Mouse (Mus musculus) CH12.LX (cell line): ENCODE measurements at regions not wholly inside any gene's neighbourhood (a gene's known extent, or its start where the extent isn't known, plus 50 kb on each side); places are given as distances from the start of the nearest gene placed in this dataset.

Experiments used
- DNase-seq: peaks from one replicate; pipeline ENCODE4 v3.0.0-alpha.2; 2013; ENCODE audit errors: extremely low read depth
- H3K27ac ChIP-seq: 2 replicates; pipeline ENCODE4 v1.5.1; 2012; ENCODE audit warnings: low read depth, mild to moderate bottlenecking, control low read depth, moderate library complexity; ENCODE audit not compliant: insufficient read depth
- H3K27me3 ChIP-seq: replicated peaks from 2 replicates; pipeline ENCODE3; 2012; ENCODE audit warnings: inconsistent platforms
- H3K36me3 ChIP-seq, 2 experiments: replicated peaks in 1 of 2; 2 replicates each; pipeline versions ENCODE3 to v1.6.1; 2012; ENCODE audit warnings: inconsistent platforms in 1 of 2, low read length in 1 of 2, mild to moderate bottlenecking in 1 of 2, mixed read lengths in 1 of 2, moderate library complexity in 1 of 2; ENCODE audit not compliant: control insufficient read depth in 1 of 2, insufficient read depth in 1 of 2
- H3K4me1 ChIP-seq, 2 experiments: 2 replicates each; pipeline ENCODE4 v1.6.1; 2012; ENCODE audit warnings: inconsistent platforms in 1 of 2, moderate library complexity in 1 of 2; ENCODE audit not compliant: insufficient read depth in 2 of 2, control insufficient read depth in 1 of 2
- H3K4me2 ChIP-seq: 2 replicates; pipeline ENCODE4 v1.6.1; 2012; ENCODE audit warnings: low read depth, mild to moderate bottlenecking, control low read depth; ENCODE audit not compliant: poor library complexity, insufficient read depth, severe bottlenecking
- H3K4me3 ChIP-seq, 3 experiments: fragments of 150-350 bp in 1 of 3; sonication (generic) in 1 of 3; replicated peaks in 1 of 3; 2 replicates each; pipeline versions ENCODE3 to v1.5.1; 2011 to 2012; ENCODE audit warnings: low read depth in 2 of 3, low read length in 2 of 3, mild to moderate bottlenecking in 2 of 3, moderate library complexity in 2 of 3, control low read depth in 1 of 3, improper control_type of control experiment in 1 of 3, inconsistent platforms in 1 of 3, mixed read lengths in 1 of 3; ENCODE audit not compliant: poor library complexity in 1 of 3
- H3K79me2 ChIP-seq: replicated peaks from 2 replicates; pipeline ENCODE4 v1.6.1; 2012; ENCODE audit warnings: mild to moderate bottlenecking, moderate library complexity; ENCODE audit not compliant: control insufficient read depth, poor library complexity, insufficient read depth, severe bottlenecking; ENCODE audit errors: extremely low read depth
- H3K9ac ChIP-seq: 2 replicates; pipeline ENCODE4 v1.6.1; 2012; ENCODE audit warnings: low read depth, mild to moderate bottlenecking, control low read depth, moderate library complexity; ENCODE audit not compliant: insufficient read depth
- H3K9me3 ChIP-seq: replicated peaks from 2 replicates; pipeline ENCODE3; 2012; ENCODE audit warnings: low read length, inconsistent platforms, mixed read lengths
- CHD1 ChIP-seq: IDR thresholded peaks from 2 replicates; pipeline ENCODE4 v1.6.1; 2012; ENCODE audit warnings: low read depth, low read length, improper control_type of control experiment, inconsistent platforms
- CHD2 ChIP-seq: IDR thresholded peaks from 2 replicates; pipeline ENCODE4 v1.6.1; 2011; ENCODE audit warnings: low read length, improper control_type of control experiment
- CTCF ChIP-seq, 2 experiments: IDR thresholded peaks in 1 of 2; conservative IDR thresholded peaks in 1 of 2; 2 replicates each; pipeline ENCODE4 v1.5.1; 2011 to 2012; ENCODE audit warnings: low read depth in 2 of 2, low read length in 2 of 2, improper control_type of control experiment in 1 of 2, inconsistent platforms in 1 of 2, mild to moderate bottlenecking in 1 of 2, moderate library complexity in 1 of 2
- E2F4 ChIP-seq: IDR thresholded peaks from 2 replicates; pipeline ENCODE4 v1.6.1; 2011; ENCODE audit warnings: low read depth, low read length, improper control_type of control experiment; ENCODE audit not compliant: insufficient replicate concordance
- ELF1 ChIP-seq: IDR thresholded peaks from 2 replicates; pipeline ENCODE4 v1.6.1; 2014; ENCODE audit warnings: low read depth, mild to moderate bottlenecking, inconsistent platforms, low read length, improper control_type of control experiment
- ETS1 ChIP-seq: conservative IDR thresholded peaks from 2 replicates; pipeline ENCODE4 v1.6.1; 2012; ENCODE audit warnings: low read depth, mild to moderate bottlenecking, inconsistent platforms, low read length, improper control_type of control experiment, moderate library complexity
- GABPA ChIP-seq: IDR thresholded peaks from 2 replicates; pipeline ENCODE4 v1.6.1; 2012; ENCODE audit warnings: low read depth, low read length, improper control_type of control experiment, inconsistent platforms; ENCODE audit not compliant: insufficient replicate concordance
- HCFC1 ChIP-seq: IDR thresholded peaks from 2 replicates; pipeline ENCODE4 v1.6.1; 2012; ENCODE audit warnings: low read depth, mild to moderate bottlenecking, inconsistent platforms, low read length, improper control_type of control experiment
- KAT2A ChIP-seq: IDR thresholded peaks from 2 replicates; pipeline ENCODE4 v1.6.1; 2012; ENCODE audit warnings: low read length, improper control_type of control experiment, inconsistent platforms; ENCODE audit not compliant: insufficient replicate concordance
- MAFK ChIP-seq: IDR thresholded peaks from 2 replicates; pipeline ENCODE4 v1.6.1; 2011; ENCODE audit warnings: low read length, improper control_type of control experiment; ENCODE audit not compliant: insufficient replicate concordance
- MAX ChIP-seq: IDR thresholded peaks from 2 replicates; pipeline ENCODE4 v1.6.1; 2011; ENCODE audit warnings: low read length, improper control_type of control experiment
- MEF2A ChIP-seq: IDR thresholded peaks from 2 replicates; pipeline ENCODE4 v1.6.1; 2014; ENCODE audit warnings: low read depth, mild to moderate bottlenecking, inconsistent platforms, low read length, improper control_type of control experiment, borderline replicate concordance
- MXI1 ChIP-seq: IDR thresholded peaks from 2 replicates; pipeline ENCODE4 v1.6.1; 2011; ENCODE audit warnings: mild to moderate bottlenecking, low read depth, low read length, improper control_type of control experiment
- MYC ChIP-seq: IDR thresholded peaks from 2 replicates; pipeline ENCODE4 v1.6.1; 2011; ENCODE audit warnings: low read depth, mild to moderate bottlenecking, improper control_type of control experiment, low read length
- NELFE ChIP-seq: IDR thresholded peaks from 2 replicates; pipeline ENCODE4 v1.6.1; 2011; ENCODE audit warnings: low read depth, low read length, improper control_type of control experiment
- NRF1 ChIP-seq: IDR thresholded peaks from 2 replicates; pipeline ENCODE4 v1.6.1; 2014; ENCODE audit warnings: low read depth, mild to moderate bottlenecking, inconsistent platforms, low read length, improper control_type of control experiment, moderate library complexity
- PAX5 ChIP-seq: IDR thresholded peaks from 2 replicates; pipeline ENCODE4 v1.6.1; 2012; ENCODE audit warnings: low read length, inconsistent platforms, mixed read lengths
- POLR2AphosphoS2 ChIP-seq: IDR thresholded peaks from 2 replicates; pipeline ENCODE4 v1.6.1; 2011; ENCODE audit warnings: low read depth, low read length, improper control_type of control experiment
- RAD21 ChIP-seq: IDR thresholded peaks from 2 replicates; pipeline ENCODE4 v1.6.1; 2011; ENCODE audit warnings: low read depth, mild to moderate bottlenecking, low read length, improper control_type of control experiment, moderate library complexity
- RCOR1 ChIP-seq: conservative IDR thresholded peaks from 2 replicates; pipeline ENCODE4 v1.6.1; 2012; ENCODE audit warnings: low read depth, mild to moderate bottlenecking, inconsistent platforms, low read length, improper control_type of control experiment
- SMC3 ChIP-seq: IDR thresholded peaks from 2 replicates; pipeline ENCODE4 v1.6.1; 2011; ENCODE audit warnings: low read depth, low read length, improper control_type of control experiment
- TCF12 ChIP-seq: IDR thresholded peaks from 2 replicates; pipeline ENCODE4 v1.6.1; 2014; ENCODE audit warnings: low read depth, mild to moderate bottlenecking, inconsistent platforms, low read length, improper control_type of control experiment
- ZC3H11A ChIP-seq: IDR thresholded peaks from 2 replicates; pipeline ENCODE4 v1.6.1; 2012; ENCODE audit warnings: low read depth, mild to moderate bottlenecking, inconsistent platforms, low read length, improper control_type of control experiment
- ZKSCAN1 ChIP-seq: IDR thresholded peaks from 2 replicates; pipeline ENCODE4 v1.6.1; 2012; ENCODE audit warnings: low read depth, inconsistent platforms, low read length, improper control_type of control experiment, borderline replicate concordance
- ZMIZ1 ChIP-seq: IDR thresholded peaks from 2 replicates; pipeline ENCODE4 v1.6.1; 2012; ENCODE audit warnings: low read depth, mild to moderate bottlenecking, inconsistent platforms, low read length, improper control_type of control experiment
- dilution Hi-C: fragments of 300-500 bp; cut with MboI; formaldehyde crosslinking; loops from 2 replicates; pipeline ENCODE4 v1.14.3; 2020; ENCODE audit warnings: low sequenced_read_pairs; ENCODE audit not compliant: extremely low pct_unique_long_range_greater_than_20kb, extremely low pct_ligation_motif_present
- in situ Hi-C: fragments of 300-500 bp; cut with MboI; formaldehyde crosslinking; loops from 3 replicates; pipeline ENCODE4 v1.14.3; 2019; ENCODE audit warnings: low sequenced_read_pairs, low pct_ligation_motif_present, low pct_unique_long_range_greater_than_20kb, mixed read lengths

- Histone ChIP-seq H3K27ac (no peak overlapping the region), H3K36me3 (no peaks in the 10 kb centered on the region), H3K9me3 (no peaks in the 10 kb centered on the region), H3K4me3 (no peak overlapping the region), H3K79me2 (no peaks in the 10 kb centered on the region), H3K9ac (no peak overlapping the region), H3K27me3 (no peaks in the 10 kb centered on the region), H3K4me2 (no peak overlapping the region), H3K4me1 (peaks cover 0 to 7% of the 10 kb centered on the region in 2 experiments; a peak in 2 of 4 replicates)
- no peak for DNase-seq
- in situ Hi-C loops, result no loop called here
- no peak for TF ChIP-seq ETS1
- no peak for TF ChIP-seq E2F4
- no peak for TF ChIP-seq ZC3H11A
- no peak for TF ChIP-seq ELF1
- TF ChIP-seq RCOR1, result no peak
- no peak for TF ChIP-seq MXI1
- TF ChIP-seq MEF2A, result no peak
- dilution Hi-C loops, result no loop called here
These were observed 78.7 kb upstream of the Cd93 start for GRCm38 (mm10) chr2:148521966-148522575.

- H3K4me2 ChIP-seq, result no peak overlapping the region
- H3K79me2 ChIP-seq, result no peaks in the 10 kb centered on the region
- H3K4me1 ChIP-seq, result peaks cover 0 to 7% of the 10 kb centered on the region in 2 experiments; a peak in 2 of 4 replicates
- TF ChIP-seq GABPA, result no peak
- TF ChIP-seq CHD2, result no peak
- TF ChIP-seq NRF1, result no peak
- no peak for TF ChIP-seq PAX5
- no peak for TF ChIP-seq MYC
- no peak for TF ChIP-seq NELFE
- TF ChIP-seq CTCF (conservative IDR thresholded peaks at IDR 0.05 in 1 of 2, IDR thresholded peaks at IDR 0.05 in 1 of 2; ENCODE audit: low read depth in 2 of 2, low read length in 2 of 2), result no peak
- TF ChIP-seq KAT2A, result no peak
- TF ChIP-seq TCF12, result no peak
- no peak for TF ChIP-seq RAD21
- no peak for TF ChIP-seq CHD1
- no peak for TF ChIP-seq MEF2A
- no peak for TF ChIP-seq HCFC1
- no peak for TF ChIP-seq ZMIZ1
- no peak for TF ChIP-seq MAX
- no peak for TF ChIP-seq POLR2AphosphoS2
- no peak for TF ChIP-seq MAFK
- no peak for TF ChIP-seq ZKSCAN1
- no peak for TF ChIP-seq SMC3
- TF ChIP-seq, all 38 proteins: peak for 0
- no peak for DNase-seq
- Histone ChIP-seq H3K4me3 (no peak overlapping the region), H3K27me3 (no peaks in the 10 kb centered on the region), H3K36me3 (no peaks in the 10 kb centered on the region), H3K9me3 (no peaks in the 10 kb centered on the region), H3K27ac (no peak overlapping the region), H3K9ac (no peak overlapping the region)
- in situ Hi-C loops, result no loop called here
- dilution Hi-C loops, result no loop called here
These were observed 76.9 kb upstream of the Cd93 start for GRCm38 (mm10) chr2:148520291-148520690.
